Mouse (Mus musculus) megakaryocyte progenitor cell, adult 5-6 weeks (primary cell): Measurements from ENCODE around the gene Gnao1. TPM values are rescaled to one million over a fixed set of nuclear protein-coding genes. Genes with fewer than 3 reads are reported as not detected.

Experiments used
- ATAC-seq: replicated peaks from 2 replicates; pipeline ENCODE4 v1.8.0; 2016; ENCODE audit warnings: mild to moderate bottlenecking, moderate TSS enrichment, inconsistent platforms; ENCODE audit not compliant: poor library complexity
- total RNA-seq, 2 experiments: library from RNA; stranded (forward) in 1 of 2; stranded (reverse) in 1 of 2; fragments of 157-497, 149-512 nt in 1 of 2; fragments of 200-1000 nt in 1 of 2; gene quantifications; 2 replicates each; pipeline versions ENCODE4 v1.2.3 to v1.2.4; 2015 to 2017

Gene Gnao1
- total RNA-seq (2015) (not detected in 2 replicates), total RNA-seq (2017) (not detected in 2 replicates)

DNA sequence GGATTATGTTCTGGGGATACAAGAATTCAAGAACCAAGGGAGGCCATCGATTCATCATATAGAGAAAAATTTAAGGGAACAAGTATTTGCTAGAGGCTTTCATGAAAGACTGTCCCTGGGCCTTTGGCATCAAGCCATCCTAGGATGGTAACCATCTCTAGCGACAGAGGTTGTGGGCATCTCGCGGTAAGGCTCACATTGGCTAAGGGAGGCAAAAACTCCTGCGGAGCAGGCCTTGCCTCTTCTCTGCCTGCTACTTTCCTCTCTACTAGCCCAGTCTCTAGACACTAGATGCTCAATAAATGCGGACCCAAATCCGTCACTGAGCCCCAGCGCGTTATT, at the start of gene Gnao1:
Gene Gnao1, plus strand, starts transcription at position 281 of the 342 bp plus-strand sequence.
- ATAC-seq, result 0 out of 2 replicates have a peak, but pooled peaks have one; percentile 1

- no peak for ATAC-seq
These were observed 32.2 kb upstream of the Gnao1 start for GRCm38 (mm10) chr8:93777605-93778004.

DNA sequence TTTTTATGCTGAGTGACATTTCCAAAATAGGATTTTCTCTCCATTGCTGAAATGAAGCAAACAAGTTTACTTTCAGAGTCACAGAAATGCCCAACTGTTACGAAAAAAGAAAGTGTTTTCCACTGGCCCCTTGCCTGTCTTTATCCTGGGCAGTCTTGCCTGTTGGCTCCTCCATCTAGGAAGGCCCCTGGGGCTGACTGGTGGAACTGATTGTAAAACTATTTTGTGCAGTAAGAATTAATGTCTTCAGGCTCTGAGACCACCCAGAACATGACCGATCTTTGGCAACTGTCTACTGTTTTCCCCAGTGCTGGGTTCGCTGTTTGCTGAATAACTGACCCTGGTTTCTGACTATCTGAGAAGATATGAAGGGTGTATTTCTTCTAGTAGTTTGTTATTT, 540 bp upstream of the Gnao1 start:
- ATAC-seq, result no peak

GRCm38 (mm10) chr8:93810028-93810858, 477 bp downstream of the Gnao1 start:
- peak; percentile 51 for ATAC-seq

GRCm38 (mm10) chr8:93810859-93811602, 1.3 kb downstream of the Gnao1 start:
- no peak for ATAC-seq

DNA sequence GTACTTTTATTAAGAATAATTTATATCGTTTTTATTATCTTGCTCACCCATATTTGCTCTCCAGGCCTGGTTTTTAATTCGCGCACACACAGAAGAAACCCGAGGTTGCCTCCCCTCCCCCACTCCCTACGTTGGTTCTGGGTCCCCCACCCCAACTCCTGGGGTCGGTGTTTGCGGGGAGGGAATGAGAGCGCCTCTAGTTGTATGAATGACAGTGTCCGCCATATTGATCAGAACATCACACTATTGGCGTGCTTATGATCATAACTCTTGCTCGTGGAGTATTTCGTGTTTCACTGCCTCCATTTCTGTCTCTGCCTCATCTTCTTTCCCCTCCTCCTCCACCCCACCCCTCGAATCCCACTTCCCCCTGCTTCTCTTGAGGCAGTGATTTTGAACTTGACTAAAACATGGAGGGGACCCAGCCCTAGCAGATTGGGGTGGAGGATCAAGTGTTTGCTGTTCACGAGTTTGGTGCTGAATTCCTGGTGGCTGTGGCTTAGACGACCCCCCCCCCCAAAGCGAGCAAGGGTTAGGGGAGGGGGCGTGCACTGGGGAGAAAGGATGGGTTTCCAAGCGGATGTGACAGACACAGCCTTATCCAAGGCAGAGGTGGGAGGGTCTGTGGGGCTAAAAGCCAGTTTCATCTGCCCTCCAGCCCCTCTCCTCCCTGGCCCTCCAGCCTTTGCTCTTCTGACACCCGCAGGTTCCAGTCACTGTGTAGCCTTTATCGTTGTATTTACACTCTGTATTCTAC, 2.1 kb downstream of the Gnao1 start:
- no peak for ATAC-seq

- no peak for ATAC-seq
These were observed 3.0 kb downstream of the Gnao1 start for GRCm38 (mm10) chr8:93812566-93813404.

DNA sequence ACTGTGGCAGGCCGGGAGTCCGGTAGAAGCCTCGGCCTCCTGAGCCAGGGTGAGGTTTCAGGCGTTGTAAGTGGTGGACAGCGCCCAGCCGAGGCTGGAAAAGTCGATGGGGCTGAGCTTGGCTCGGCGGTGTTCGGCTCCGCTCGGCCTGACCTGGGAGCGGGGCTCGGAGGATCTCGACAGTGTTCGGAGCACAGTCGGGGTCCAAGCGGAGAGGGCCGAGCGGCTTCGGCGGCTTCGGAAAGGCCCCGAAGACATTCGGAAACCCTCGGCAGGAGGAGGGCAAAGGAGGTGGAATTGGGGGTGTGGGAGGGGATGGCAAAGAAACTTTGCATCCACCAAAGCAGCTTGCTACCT, 3.6 kb downstream of the Gnao1 start:
- peak; percentile 83 for ATAC-seq

DNA sequence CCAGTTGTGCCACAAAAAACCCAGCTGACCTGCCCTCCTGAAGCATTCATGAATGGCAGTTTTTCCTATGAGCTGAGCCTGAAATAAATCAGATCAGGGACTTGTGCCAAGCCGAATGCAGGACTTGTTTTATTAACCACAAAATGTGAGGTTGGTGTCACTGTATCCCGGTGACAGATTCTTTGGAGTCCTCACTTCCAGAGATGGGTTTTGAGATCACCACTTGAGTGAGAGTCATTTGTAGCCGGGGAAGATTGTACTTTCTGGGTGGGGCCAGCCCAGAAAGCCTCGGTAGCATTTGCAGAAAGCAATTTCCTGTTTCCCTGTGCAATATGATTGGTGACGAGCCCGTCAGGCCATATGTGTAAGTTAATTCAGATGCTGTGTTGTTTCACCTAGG, 4.5 kb downstream of the Gnao1 start:
- ATAC-seq, result no peak

GRCm38 (mm10) chr8:93816226-93816625, 6.5 kb downstream of the Gnao1 start:
- no peak for ATAC-seq

- ATAC-seq, result no peak
These were observed 7.6 kb downstream of the Gnao1 start for GRCm38 (mm10) chr8:93817366-93817765.

- ATAC-seq, result no peak
These were observed 10.2 kb downstream of the Gnao1 start for GRCm38 (mm10) chr8:93819929-93820328.

GRCm38 (mm10) chr8:93821327-93821726, 11.6 kb downstream of the Gnao1 start:
- no peak for ATAC-seq

GRCm38 (mm10) chr8:93825317-93825716, 15.6 kb downstream of the Gnao1 start:
- ATAC-seq, result no peak

GRCm38 (mm10) chr8:93830626-93831025, 20.9 kb downstream of the Gnao1 start:
- ATAC-seq, result no peak

GRCm38 (mm10) chr8:93835771-93836170, 26.0 kb downstream of the Gnao1 start:
- no peak for ATAC-seq

- no peak for ATAC-seq
These were observed 29.3 kb downstream of the Gnao1 start for GRCm38 (mm10) chr8:93839113-93839512.

GRCm38 (mm10) chr8:93840486-93840885, 30.7 kb downstream of the Gnao1 start:
- no peak for ATAC-seq

DNA sequence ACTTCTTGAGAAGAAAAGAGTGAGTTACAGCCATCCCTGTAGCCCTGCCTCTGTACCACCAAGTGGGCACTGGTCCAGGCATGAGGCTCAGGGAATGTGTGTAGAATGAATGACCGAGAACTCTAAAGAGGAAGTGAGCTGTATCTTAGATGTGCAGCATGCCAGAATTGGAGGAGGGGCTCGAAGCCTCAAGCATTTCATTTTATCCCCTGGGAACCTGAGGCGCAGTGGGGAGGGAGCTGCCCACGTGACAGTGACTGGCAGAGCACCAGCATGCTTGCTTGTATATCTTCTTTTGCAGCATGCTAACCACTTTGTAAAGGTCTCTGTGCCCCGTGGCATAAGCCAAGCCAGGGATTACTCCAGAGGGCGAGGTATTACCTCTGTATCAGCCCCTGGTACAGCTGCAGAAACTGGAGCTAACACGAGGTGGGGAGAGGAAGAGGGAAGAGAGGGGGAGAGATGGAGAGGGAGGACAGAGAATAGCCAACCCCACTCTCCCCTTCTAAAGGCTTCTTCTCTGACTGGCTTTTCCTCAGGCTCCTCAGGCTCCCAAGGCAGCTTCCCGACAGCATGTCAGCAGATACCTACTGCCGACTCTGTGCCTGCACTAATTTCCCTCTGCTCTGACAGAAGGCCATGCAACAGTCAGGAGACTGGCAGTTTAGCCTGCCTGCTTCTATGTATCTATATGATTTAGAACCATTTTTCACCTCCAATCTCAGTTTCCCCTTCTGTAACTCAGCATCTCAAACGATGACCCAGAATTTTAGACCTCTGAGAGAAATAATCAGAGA, 31.4 kb downstream of the Gnao1 start:
- peak; percentile 59 for ATAC-seq

- no peak for ATAC-seq
These were observed 32.8 kb downstream of the Gnao1 start for GRCm38 (mm10) chr8:93842574-93842973.
